Mouse (Mus musculus): Measurements from ENCODE around the gene Cdk19. TPM values are rescaled to one million over a fixed set of nuclear protein-coding genes. Genes with fewer than 3 reads are reported as not detected.

Cdk19 gene
- polyA plus RNA-seq, 1 experiment: 16.0 TPM

DNA sequence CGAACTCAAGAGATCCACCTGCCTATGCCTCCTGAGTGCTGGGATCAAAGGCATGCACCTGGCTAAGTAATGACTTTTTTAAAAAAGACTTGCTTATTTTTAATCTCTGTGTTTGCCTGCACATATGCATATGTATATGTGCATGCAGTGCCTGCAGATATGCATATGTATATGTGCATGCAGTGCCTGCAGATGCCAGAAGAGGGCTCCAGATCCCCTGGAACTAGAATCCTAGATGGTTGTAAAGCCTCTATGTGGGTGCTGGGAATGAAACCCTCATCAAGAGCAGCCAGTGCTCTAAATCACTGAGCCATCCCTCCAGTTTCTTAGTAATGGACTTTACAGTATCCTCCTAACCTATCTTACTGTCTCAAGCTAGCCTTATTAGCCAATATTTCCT lies 33.4 kb upstream of the Cdk19 start:
- Histone ChIP-seq H3K27me3 (ENCODE audit: control insufficient read depth, insufficient read depth, low read length, poor library complexity, severe bottlenecking) (no peaks in the 10 kb centered on the region), H3K4me3 (ENCODE audit: low read depth, low read length) (no peak overlapping the region), H3K4me1 (ENCODE audit: control insufficient read depth, insufficient read depth, low read length) (peaks cover 4% of the 10 kb centered on the region), H3K27ac (ENCODE audit: insufficient read depth, low read length) (no peak overlapping the region), H3K9ac (ENCODE audit: low read depth, poor library complexity, severe bottlenecking) (no peak overlapping the region), H3K36me3 (ENCODE audit: control insufficient read depth, insufficient read depth, low read length, poor library complexity, severe bottlenecking) (no peaks in the 10 kb centered on the region), H3K9me3 (replicated peaks; ENCODE audit: control insufficient read depth, insufficient read depth, low read length, poor library complexity, severe bottlenecking) (peaks cover 5% of the 10 kb centered on the region; the same call in 1 of the 2 replicates)
- no peak for TF ChIP-seq POLR2A (IDR thresholded peaks at IDR 0.05; ENCODE audit: insufficient read depth, low read length)
- TF ChIP-seq EP300 (IDR thresholded peaks at IDR 0.05; ENCODE audit: insufficient read depth, low read depth, low read length): no peak
- TF ChIP-seq CTCF (IDR thresholded peaks at IDR 0.05; ENCODE audit: low read depth, low read length): no peak

DNA sequence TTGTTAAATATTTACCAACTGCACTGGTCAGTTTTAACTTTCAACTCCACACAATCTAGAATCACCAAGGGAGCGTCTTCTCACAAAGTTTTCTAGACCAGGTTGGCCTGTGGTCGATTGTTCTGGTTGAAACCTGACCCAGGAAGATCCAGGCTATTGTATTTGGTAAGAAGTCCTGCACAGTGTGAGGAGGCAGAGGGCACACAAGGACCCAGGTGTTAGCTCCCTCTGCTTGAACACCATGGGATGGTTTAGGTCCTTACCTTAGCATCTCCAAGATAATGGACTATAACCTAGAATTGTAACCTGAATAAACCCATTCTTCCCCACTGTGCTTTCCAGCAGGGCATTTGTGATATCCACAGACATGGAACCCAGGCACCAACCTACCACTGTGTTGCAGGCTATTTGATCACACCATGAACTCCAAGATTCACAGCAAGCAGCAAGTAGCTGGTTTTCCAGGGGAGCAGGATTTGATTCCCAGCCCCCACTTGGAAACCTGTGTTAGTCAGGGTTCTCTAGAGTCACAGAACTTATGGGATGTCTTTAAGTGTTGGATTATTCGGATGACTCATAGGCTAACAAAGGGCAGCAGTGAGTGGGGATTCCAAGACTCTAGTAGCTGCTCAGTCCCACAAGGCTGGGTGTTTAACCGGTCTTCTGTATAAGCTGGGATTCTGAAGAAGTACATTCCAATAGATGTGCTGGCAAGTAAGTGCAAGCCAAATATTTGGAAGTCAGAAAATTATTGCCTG lies 31.4 kb upstream of the Cdk19 start:
- TF ChIP-seq EP300 (IDR thresholded peaks at IDR 0.05; ENCODE audit: insufficient read depth, low read depth, low read length) (no peak), CTCF (IDR thresholded peaks at IDR 0.05; ENCODE audit: low read depth, low read length) (no peak), POLR2A (IDR thresholded peaks at IDR 0.05; ENCODE audit: insufficient read depth, low read length) (no peak)
- Histone ChIP-seq H3K9me3 (replicated peaks; ENCODE audit: control insufficient read depth, insufficient read depth, low read length, poor library complexity, severe bottlenecking) (peaks cover 5% of the 10 kb centered on the region; the same call in 1 of the 2 replicates), H3K4me3 (ENCODE audit: low read depth, low read length) (no peak overlapping the region), H3K27me3 (ENCODE audit: control insufficient read depth, insufficient read depth, low read length, poor library complexity, severe bottlenecking) (no peaks in the 10 kb centered on the region), H3K36me3 (ENCODE audit: control insufficient read depth, insufficient read depth, low read length, poor library complexity, severe bottlenecking) (no peaks in the 10 kb centered on the region), H3K4me1 (ENCODE audit: control insufficient read depth, insufficient read depth, low read length) (peaks cover 4% of the 10 kb centered on the region), H3K27ac (ENCODE audit: insufficient read depth, low read length) (no peak overlapping the region), H3K9ac (ENCODE audit: low read depth, poor library complexity, severe bottlenecking) (no peak overlapping the region)

DNA sequence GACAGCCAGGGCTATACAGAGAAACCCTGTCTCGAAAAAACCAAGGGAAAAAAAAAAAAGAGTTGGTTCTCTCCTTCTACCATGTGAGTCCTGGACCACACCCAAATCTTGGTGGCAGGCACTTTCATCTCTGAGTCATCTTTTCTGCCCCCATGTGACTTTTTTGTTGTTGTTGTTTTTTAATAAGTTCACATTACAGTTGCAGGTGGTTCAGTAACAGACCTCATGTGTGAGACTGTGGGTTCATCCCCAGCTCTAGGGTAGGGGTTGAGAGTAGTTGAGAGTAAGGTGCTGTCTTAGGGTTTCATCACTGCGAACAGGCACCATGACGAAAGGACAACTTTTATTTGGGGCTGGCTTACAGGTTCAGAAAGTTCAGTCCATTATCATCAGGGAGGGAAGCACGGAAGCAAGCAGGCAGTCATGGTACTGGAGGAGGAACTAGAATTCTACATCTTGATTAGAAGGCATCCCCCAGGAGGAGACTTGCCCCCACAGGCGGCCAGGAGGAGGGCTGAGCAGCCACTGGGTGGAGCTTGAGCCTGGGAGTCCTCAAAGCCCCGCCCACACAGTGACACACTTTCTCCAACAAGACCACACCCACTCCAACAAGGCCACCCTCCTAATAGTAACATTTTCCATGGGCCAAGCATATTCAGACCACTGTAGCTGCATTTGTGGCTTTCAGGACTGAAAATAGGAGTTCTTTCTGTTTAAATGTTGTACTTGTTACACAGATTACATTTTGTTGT lies 29.3 kb upstream of the Cdk19 start:
- Histone ChIP-seq H3K9me3 (replicated peaks; ENCODE audit: control insufficient read depth, insufficient read depth, low read length, poor library complexity, severe bottlenecking) (peaks cover 5% of the 10 kb centered on the region; the same call in 1 of the 2 replicates), H3K27ac (ENCODE audit: insufficient read depth, low read length) (no peak overlapping the region), H3K27me3 (ENCODE audit: control insufficient read depth, insufficient read depth, low read length, poor library complexity, severe bottlenecking) (no peaks in the 10 kb centered on the region), H3K4me3 (ENCODE audit: low read depth, low read length) (no peak overlapping the region), H3K4me1 (ENCODE audit: control insufficient read depth, insufficient read depth, low read length) (peaks cover 4% of the 10 kb centered on the region), H3K36me3 (ENCODE audit: control insufficient read depth, insufficient read depth, low read length, poor library complexity, severe bottlenecking) (no peaks in the 10 kb centered on the region), H3K9ac (ENCODE audit: low read depth, poor library complexity, severe bottlenecking) (no peak overlapping the region)
- TF ChIP-seq CTCF (IDR thresholded peaks at IDR 0.05; ENCODE audit: low read depth, low read length) (no peak), POLR2A (IDR thresholded peaks at IDR 0.05; ENCODE audit: insufficient read depth, low read length) (no peak), EP300 (IDR thresholded peaks at IDR 0.05; ENCODE audit: insufficient read depth, low read depth, low read length) (no peak)

DNA sequence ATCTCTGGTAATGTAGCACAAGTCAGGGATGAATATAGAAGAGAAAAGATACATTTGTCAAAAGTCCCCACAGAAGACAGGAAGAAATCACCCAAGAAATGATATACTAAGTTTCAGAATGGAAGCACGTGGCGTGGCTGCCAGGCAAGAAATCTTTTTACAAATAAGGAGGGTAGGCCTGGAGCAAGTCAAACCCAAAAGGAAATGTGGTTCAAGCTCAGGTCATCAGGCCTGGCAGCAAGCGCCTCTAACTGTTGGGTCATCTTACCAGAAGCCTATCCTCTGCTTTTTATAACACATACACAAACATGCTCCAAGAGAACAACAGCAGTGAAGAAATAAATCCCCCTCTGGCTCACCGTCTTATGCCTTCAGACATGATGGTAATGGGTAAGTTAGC lies 26.6 kb upstream of the Cdk19 start:
- H3K4me3 ChIP-seq (ENCODE audit: low read depth, low read length): no peak overlapping the region
- no peaks in the 10 kb centered on the region for H3K9me3 ChIP-seq (replicated peaks; ENCODE audit: control insufficient read depth, insufficient read depth, low read length, poor library complexity, severe bottlenecking)
- H3K27ac ChIP-seq (ENCODE audit: insufficient read depth, low read length): no peak overlapping the region
- TF ChIP-seq POLR2A (IDR thresholded peaks at IDR 0.05; ENCODE audit: insufficient read depth, low read length) (no peak), CTCF (IDR thresholded peaks at IDR 0.05; ENCODE audit: low read depth, low read length) (no peak), EP300 (IDR thresholded peaks at IDR 0.05; ENCODE audit: insufficient read depth, low read depth, low read length) (no peak)
- H3K27me3 ChIP-seq (ENCODE audit: control insufficient read depth, insufficient read depth, low read length, poor library complexity, severe bottlenecking): no peaks in the 10 kb centered on the region
- peaks cover 3% of the 10 kb centered on the region for H3K4me1 ChIP-seq (ENCODE audit: control insufficient read depth, insufficient read depth, low read length)
- no peaks in the 10 kb centered on the region for H3K36me3 ChIP-seq (ENCODE audit: control insufficient read depth, insufficient read depth, low read length, poor library complexity, severe bottlenecking)
- no peak overlapping the region for H3K9ac ChIP-seq (ENCODE audit: low read depth, poor library complexity, severe bottlenecking)

DNA sequence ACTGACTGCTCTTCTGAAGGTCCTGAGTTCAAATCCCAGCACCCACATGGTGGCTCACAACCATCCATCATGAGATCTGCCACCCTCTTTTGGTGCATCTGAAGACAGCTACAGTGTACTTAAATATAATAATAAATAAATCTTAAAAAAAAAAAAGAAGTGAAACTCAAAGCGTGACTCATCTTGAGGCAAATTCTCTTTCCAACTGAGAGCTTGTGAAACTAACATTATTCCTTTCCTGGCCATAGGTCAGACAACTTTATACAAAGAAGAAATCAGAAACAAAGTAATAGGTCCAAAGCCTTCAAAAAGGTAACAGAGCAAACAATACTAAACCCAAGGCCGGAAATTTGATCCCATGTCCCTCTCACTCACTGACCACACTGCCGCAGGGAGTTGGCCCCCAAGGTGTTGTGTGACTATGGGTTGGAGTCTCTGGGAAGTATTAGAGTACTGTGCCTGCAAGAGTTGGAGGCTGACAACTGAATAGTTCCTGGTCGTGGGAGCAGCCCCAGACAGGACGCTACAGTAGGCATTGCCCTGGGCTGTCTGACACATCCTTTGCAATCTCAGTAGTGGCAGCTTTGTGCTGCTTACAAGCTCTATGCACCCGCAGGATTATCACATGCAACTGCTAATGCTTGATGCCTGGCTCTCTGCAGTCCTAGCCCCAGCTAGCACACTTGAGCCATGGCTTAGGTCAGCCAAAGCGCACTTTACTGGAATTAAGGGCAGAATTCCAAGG lies 22.4 kb upstream of the Cdk19 start:
- H3K27ac ChIP-seq (ENCODE audit: insufficient read depth, low read length): no peak overlapping the region
- H3K9ac ChIP-seq (ENCODE audit: low read depth, poor library complexity, severe bottlenecking): no peak overlapping the region
- peaks cover 5% of the 10 kb centered on the region for H3K9me3 ChIP-seq (replicated peaks; ENCODE audit: control insufficient read depth, insufficient read depth, low read length, poor library complexity, severe bottlenecking)
- H3K27me3 ChIP-seq (ENCODE audit: control insufficient read depth, insufficient read depth, low read length, poor library complexity, severe bottlenecking): no peaks in the 10 kb centered on the region
- no peak for TF ChIP-seq EP300 (IDR thresholded peaks at IDR 0.05; ENCODE audit: insufficient read depth, low read depth, low read length)
- TF ChIP-seq POLR2A (IDR thresholded peaks at IDR 0.05; ENCODE audit: insufficient read depth, low read length): no peak
- no peak for TF ChIP-seq CTCF (IDR thresholded peaks at IDR 0.05; ENCODE audit: low read depth, low read length)
- no peaks in the 10 kb centered on the region for H3K36me3 ChIP-seq (ENCODE audit: control insufficient read depth, insufficient read depth, low read length, poor library complexity, severe bottlenecking)
- H3K4me3 ChIP-seq (ENCODE audit: low read depth, low read length): no peak overlapping the region
- no peaks in the 10 kb centered on the region for H3K4me1 ChIP-seq (ENCODE audit: control insufficient read depth, insufficient read depth, low read length)

Measured in ES-Bruce4 (cell line).